Mouse (Mus musculus) stomach, postnatal 0 days (tissue): ENCODE results near the gene Cpd.

Source experiments
- CTCF ChIP-seq: IDR thresholded peaks from 2 replicates; pipeline ENCODE4 v1.5.1; 2016; ENCODE audit warnings: antibody characterized with exemption, low read depth, mild to moderate bottlenecking, moderate library complexity
- EP300 ChIP-seq: optimal IDR thresholded peaks from 2 replicates; pipeline ENCODE3; 2016; ENCODE audit warnings: antibody characterized with exemption

- TF ChIP-seq EP300 (no peak), CTCF (no peak)
Observed at GRCm38 (mm10) chr11:76803266-76803665, 43.6 kb downstream of the Cpd start.
